Mouse (Mus musculus) CH12.LX (cell line): Measurements from ENCODE around the gene Atp8b5. TPM values are rescaled to one million over a fixed set of nuclear protein-coding genes. Genes with fewer than 3 reads are reported as not detected.

Experiments used
- DNase-seq: peaks from one replicate; pipeline ENCODE4 v3.0.0-alpha.2; 2013; ENCODE audit errors: extremely low read depth
- H3K27ac ChIP-seq: 2 replicates; pipeline ENCODE4 v1.5.1; 2012; ENCODE audit warnings: low read depth, mild to moderate bottlenecking, control low read depth, moderate library complexity; ENCODE audit not compliant: insufficient read depth
- H3K27me3 ChIP-seq: replicated peaks from 2 replicates; pipeline ENCODE3; 2012; ENCODE audit warnings: inconsistent platforms
- H3K36me3 ChIP-seq, 2 experiments: replicated peaks in 1 of 2; 2 replicates each; pipeline versions ENCODE3 to v1.6.1; 2012; ENCODE audit warnings: inconsistent platforms in 1 of 2, low read length in 1 of 2, mild to moderate bottlenecking in 1 of 2, mixed read lengths in 1 of 2, moderate library complexity in 1 of 2; ENCODE audit not compliant: control insufficient read depth in 1 of 2, insufficient read depth in 1 of 2
- H3K4me1 ChIP-seq, 2 experiments: 2 replicates each; pipeline ENCODE4 v1.6.1; 2012; ENCODE audit warnings: inconsistent platforms in 1 of 2, moderate library complexity in 1 of 2; ENCODE audit not compliant: insufficient read depth in 2 of 2, control insufficient read depth in 1 of 2
- H3K4me2 ChIP-seq: 2 replicates; pipeline ENCODE4 v1.6.1; 2012; ENCODE audit warnings: low read depth, mild to moderate bottlenecking, control low read depth; ENCODE audit not compliant: poor library complexity, insufficient read depth, severe bottlenecking
- H3K4me3 ChIP-seq, 3 experiments: fragments of 150-350 bp in 1 of 3; sonication (generic) in 1 of 3; replicated peaks in 1 of 3; 2 replicates each; pipeline versions ENCODE3 to v1.5.1; 2011 to 2012; ENCODE audit warnings: low read depth in 2 of 3, low read length in 2 of 3, mild to moderate bottlenecking in 2 of 3, moderate library complexity in 2 of 3, control low read depth in 1 of 3, improper control_type of control experiment in 1 of 3, inconsistent platforms in 1 of 3, mixed read lengths in 1 of 3; ENCODE audit not compliant: poor library complexity in 1 of 3
- H3K79me2 ChIP-seq: replicated peaks from 2 replicates; pipeline ENCODE4 v1.6.1; 2012; ENCODE audit warnings: mild to moderate bottlenecking, moderate library complexity; ENCODE audit not compliant: control insufficient read depth, poor library complexity, insufficient read depth, severe bottlenecking; ENCODE audit errors: extremely low read depth
- H3K9ac ChIP-seq: 2 replicates; pipeline ENCODE4 v1.6.1; 2012; ENCODE audit warnings: low read depth, mild to moderate bottlenecking, control low read depth, moderate library complexity; ENCODE audit not compliant: insufficient read depth
- H3K9me3 ChIP-seq: replicated peaks from 2 replicates; pipeline ENCODE3; 2012; ENCODE audit warnings: low read length, inconsistent platforms, mixed read lengths
- EP300 ChIP-seq: IDR thresholded peaks from 2 replicates; pipeline ENCODE4 v1.6.1; 2011; ENCODE audit warnings: low read length, improper control_type of control experiment
- ETS1 ChIP-seq: conservative IDR thresholded peaks from 2 replicates; pipeline ENCODE4 v1.6.1; 2012; ENCODE audit warnings: low read depth, mild to moderate bottlenecking, inconsistent platforms, low read length, improper control_type of control experiment, moderate library complexity
- GABPA ChIP-seq: IDR thresholded peaks from 2 replicates; pipeline ENCODE4 v1.6.1; 2012; ENCODE audit warnings: low read depth, low read length, improper control_type of control experiment, inconsistent platforms; ENCODE audit not compliant: insufficient replicate concordance
- MXI1 ChIP-seq: IDR thresholded peaks from 2 replicates; pipeline ENCODE4 v1.6.1; 2011; ENCODE audit warnings: mild to moderate bottlenecking, low read depth, low read length, improper control_type of control experiment
- NELFE ChIP-seq: IDR thresholded peaks from 2 replicates; pipeline ENCODE4 v1.6.1; 2011; ENCODE audit warnings: low read depth, low read length, improper control_type of control experiment
- PAX5 ChIP-seq: IDR thresholded peaks from 2 replicates; pipeline ENCODE4 v1.6.1; 2012; ENCODE audit warnings: low read length, inconsistent platforms, mixed read lengths
- SIN3A ChIP-seq: IDR thresholded peaks from 2 replicates; pipeline ENCODE4 v1.6.1; 2012; ENCODE audit warnings: low read length, improper control_type of control experiment, inconsistent platforms
- USF2 ChIP-seq: conservative IDR thresholded peaks from 2 replicates; pipeline ENCODE4 v1.6.1; 2011; ENCODE audit warnings: low read depth, low read length, improper control_type of control experiment
- ZC3H11A ChIP-seq: IDR thresholded peaks from 2 replicates; pipeline ENCODE4 v1.6.1; 2012; ENCODE audit warnings: low read depth, mild to moderate bottlenecking, inconsistent platforms, low read length, improper control_type of control experiment
- ZKSCAN1 ChIP-seq: IDR thresholded peaks from 2 replicates; pipeline ENCODE4 v1.6.1; 2012; ENCODE audit warnings: low read depth, inconsistent platforms, low read length, improper control_type of control experiment, borderline replicate concordance
- ZNF384 ChIP-seq: IDR thresholded peaks from 2 replicates; pipeline ENCODE4 v1.6.1; 2012; ENCODE audit warnings: low read depth, low read length, improper control_type of control experiment, inconsistent platforms
- dilution Hi-C: fragments of 300-500 bp; cut with MboI; formaldehyde crosslinking; loops from 2 replicates; pipeline ENCODE4 v1.14.3; 2020; ENCODE audit warnings: low sequenced_read_pairs; ENCODE audit not compliant: extremely low pct_unique_long_range_greater_than_20kb, extremely low pct_ligation_motif_present
- in situ Hi-C: fragments of 300-500 bp; cut with MboI; formaldehyde crosslinking; loops from 3 replicates; pipeline ENCODE4 v1.14.3; 2019; ENCODE audit warnings: low sequenced_read_pairs, low pct_ligation_motif_present, low pct_unique_long_range_greater_than_20kb, mixed read lengths
- polyA plus RNA-seq: library from polyadenylated mRNA; unstranded; fragments of >175 nt; gene quantifications from 2 replicates; pipeline ENCODE4 v1.2.1, GENCODE M21; 2012; ENCODE audit warnings: low read depth; ENCODE audit not compliant: insufficient read length
- total RNA-seq, 2 experiments: library from RNA; depleted of rRNA; stranded (reverse); fragments of 300-350 nt in 1 of 2; fragments of >200 nt in 1 of 2; gene quantifications; 2 replicates each; pipeline ENCODE4 v1.2.3; 2012 to 2014

Gene Atp8b5
- total and polyA plus RNA-seq, 3 experiments: 0.13 to 1.3 (median 0.54) TPM

DNA sequence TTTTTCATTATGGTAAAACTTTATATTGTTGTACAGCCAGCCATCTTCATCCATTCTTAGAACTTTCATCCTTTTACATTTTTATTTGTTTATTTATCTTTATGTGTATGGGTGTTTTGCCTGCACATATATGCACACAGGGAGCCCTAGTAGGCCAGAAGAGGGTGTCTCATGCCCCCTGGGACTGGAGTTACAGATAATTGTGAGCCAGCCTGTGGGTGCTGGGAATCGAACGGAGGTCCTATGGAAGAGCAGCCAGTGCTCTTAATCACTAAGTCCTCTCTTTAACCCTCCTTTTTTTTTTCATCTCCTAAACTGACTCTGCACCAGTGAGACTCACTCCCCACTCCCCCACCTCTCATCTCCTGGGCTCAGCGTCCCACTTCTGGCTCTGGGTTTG, 117.6 kb downstream of the Atp8b5 start:
- dilution Hi-C loops: no loop called here
- Histone ChIP-seq H3K27ac (no peak overlapping the region), H3K36me3 (no peaks in the 10 kb centered on the region), H3K9me3 (peaks cover 3% of the 10 kb centered on the region), H3K79me2 (no peaks in the 10 kb centered on the region), H3K27me3 (peaks cover 5% of the 10 kb centered on the region), H3K4me3 (no peak overlapping the region), H3K4me1 (peaks cover 0 to 3% of the 10 kb centered on the region in 2 experiments; a peak in 1 of 4 replicates), H3K4me2 (no peak overlapping the region), H3K9ac (no peak overlapping the region)
- DNase-seq: no peak
- in situ Hi-C loops: no loop called here
- TF ChIP-seq ETS1 (no peak), ZC3H11A (no peak), GABPA (no peak), EP300 (no peak), MXI1 (no peak), NELFE (no peak), SIN3A (no peak)

DNA sequence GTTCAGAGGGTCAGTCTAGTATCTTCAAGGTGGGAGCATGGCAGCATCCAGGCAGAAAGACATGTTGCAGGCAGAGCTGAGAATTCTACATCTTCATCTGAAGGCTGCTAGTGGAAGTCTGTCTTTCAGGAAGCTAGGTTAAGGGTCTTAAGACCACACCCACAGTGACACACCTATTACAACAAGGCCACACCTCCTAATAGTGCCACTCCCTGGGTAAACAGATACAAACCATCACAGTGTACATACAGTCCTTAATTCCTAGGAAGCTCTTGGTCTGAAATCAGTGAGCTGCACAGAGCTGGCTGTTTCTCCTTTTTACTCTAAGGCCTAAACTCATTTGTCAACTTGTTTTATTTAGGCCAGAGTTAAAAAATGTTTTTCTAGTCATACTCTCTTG, 120.0 kb downstream of the Atp8b5 start:
- Histone ChIP-seq H3K4me1 (peaks cover 4 to 5% of the 10 kb centered on the region in 2 experiments; a peak in 2 of 4 replicates), H3K27me3 (no peaks in the 10 kb centered on the region), H3K36me3 (no peaks in the 10 kb centered on the region), H3K9me3 (peaks cover 2% of the 10 kb centered on the region), H3K79me2 (no peaks in the 10 kb centered on the region), H3K4me2 (no peak overlapping the region), H3K9ac (no peak overlapping the region), H3K27ac (no peak overlapping the region), H3K4me3 (no peak overlapping the region)
- dilution Hi-C loops: no loop called here
- no peak for TF ChIP-seq ZKSCAN1
- no peak for TF ChIP-seq USF2
- in situ Hi-C loops: no loop called here
- DNase-seq: no peak

DNA sequence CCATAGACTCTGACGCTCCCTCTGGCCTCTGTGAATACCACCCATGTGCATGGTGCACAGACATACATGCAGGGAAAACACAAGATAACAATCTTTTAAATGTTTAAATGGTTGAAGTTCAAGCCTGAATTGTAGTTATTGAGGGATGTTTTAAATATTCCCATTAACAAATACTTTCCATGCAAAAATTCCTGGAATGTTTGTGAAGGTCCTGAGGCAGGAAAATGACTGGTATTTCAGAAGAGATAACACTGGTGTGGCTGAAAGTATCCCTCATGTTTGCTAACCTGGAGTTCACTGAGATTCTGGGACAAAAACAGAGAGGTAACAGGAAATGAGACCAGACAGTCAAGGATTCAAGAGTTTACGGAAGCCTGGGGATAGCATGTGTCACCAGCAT, 122.4 kb downstream of the Atp8b5 start:
- H3K36me3 ChIP-seq: no peaks in the 10 kb centered on the region
- TF ChIP-seq ETS1 (no peak), ZNF384 (no peak), PAX5 (no peak)
- H3K79me2 ChIP-seq: no peaks in the 10 kb centered on the region
- no peak overlapping the region for H3K4me3 ChIP-seq
- no peak overlapping the region for H3K9ac ChIP-seq
- H3K9me3 ChIP-seq: no peaks in the 10 kb centered on the region
- H3K27me3 ChIP-seq: no peaks in the 10 kb centered on the region
- dilution Hi-C loops: no loop called here
- DNase-seq: no peak
- H3K27ac ChIP-seq: no peak overlapping the region
- H3K4me1 ChIP-seq: peaks cover 4 to 5% of the 10 kb centered on the region in 2 experiments; a peak in 2 of 4 replicates
- no peak overlapping the region for H3K4me2 ChIP-seq
- in situ Hi-C loops: no loop called here
